Mouse (Mus musculus): Measurements from ENCODE around the gene Sfrp4. TPM values are rescaled to one million over a fixed set of nuclear protein-coding genes. Genes with fewer than 3 reads are reported as not detected.

The Sfrp4 gene
- total and polyA plus RNA-seq, 2 experiments: 0.02 to 0.09 TPM

GRCm38 (mm10) chr13:19674025-19674424 is 51.1 kb downstream of the Sfrp4 start:
- Histone ChIP-seq H3K27me3 (ENCODE audit: control insufficient read depth, insufficient read depth, low read length) (no peaks in the 10 kb centered on the region), H3K36me3 (ENCODE audit: control insufficient read depth, insufficient read depth, low read length) (no peaks in the 10 kb centered on the region), H3K4me3 (ENCODE audit: insufficient read depth, low read depth, low read length) (no peak overlapping the region), H3K79me2 (ENCODE audit: control insufficient read depth, insufficient read depth, low read length) (no peaks in the 10 kb centered on the region), H3K9ac (ENCODE audit: low read depth, low read length) (no peak overlapping the region), H3K27ac (replicated peaks; ENCODE audit: insufficient read depth, low read depth, low read length) (no peak overlapping the region), H3K4me1 (ENCODE audit: control insufficient read depth, insufficient read depth, low read length) (no peaks in the 10 kb centered on the region)
- 85% methylated on average over 3 of the region's 3 CpGs for WGBS
- no peak for DNase-seq (ENCODE audit: extremely low read depth, low read depth, low spot score)
- no peak for TF ChIP-seq POLR2A (IDR thresholded peaks at IDR 0.05; ENCODE audit: extremely low read depth, insufficient read depth, low read length)
- no peak for TF ChIP-seq CTCF (IDR thresholded peaks at IDR 0.05; ENCODE audit: low read depth, low read length)

- H3K27ac ChIP-seq (replicated peaks; ENCODE audit: insufficient read depth, low read depth, low read length): no peak overlapping the region
- no peaks in the 10 kb centered on the region for H3K4me1 ChIP-seq (ENCODE audit: control insufficient read depth, insufficient read depth, low read length)
- no peaks in the 10 kb centered on the region for H3K36me3 ChIP-seq (ENCODE audit: control insufficient read depth, insufficient read depth, low read length)
- no peak overlapping the region for H3K9ac ChIP-seq (ENCODE audit: low read depth, low read length)
- no peaks in the 10 kb centered on the region for H3K79me2 ChIP-seq (ENCODE audit: control insufficient read depth, insufficient read depth, low read length)
- no peak overlapping the region for H3K4me3 ChIP-seq (ENCODE audit: insufficient read depth, low read depth, low read length)
- TF ChIP-seq POLR2A (IDR thresholded peaks at IDR 0.05; ENCODE audit: extremely low read depth, insufficient read depth, low read length): no peak
- H3K27me3 ChIP-seq (ENCODE audit: control insufficient read depth, insufficient read depth, low read length): no peaks in the 10 kb centered on the region
- no peak for DNase-seq (ENCODE audit: extremely low read depth, low read depth, low spot score)
Measured at GRCm38 (mm10) chr13:19674601-19675000, 51.7 kb downstream of the Sfrp4 start.

Other genes starting within 250 kb of the Sfrp4 start
- gene Stard3nl, start 227.3 kb upstream of the Sfrp4 start, total RNA-seq (2014; rRNA removed): 15.0 and 17.5 TPM in 2 replicates
- 6.9 and 8.5 TPM in 2 replicates for gene Stard3nl, start 227.3 kb upstream of the Sfrp4 start, polyA plus RNA-seq (2012; rRNA removed)
- 0.47 and 0.65 TPM in 2 replicates for gene Epdr1, start 3.2 kb upstream of the Sfrp4 start, total RNA-seq (2014; rRNA removed)
- 0.16 and 0.80 TPM in 2 replicates for gene Epdr1, start 3.2 kb upstream of the Sfrp4 start, polyA plus RNA-seq (2012; rRNA removed)
- gene Nme8, start 74.7 kb downstream of the Sfrp4 start, total RNA-seq (2014; rRNA removed): not detected in 2 replicates
- not detected in 2 replicates for gene Nme8, start 74.7 kb downstream of the Sfrp4 start, polyA plus RNA-seq (2012; rRNA removed)
- gene Gpr141, start 201.2 kb downstream of the Sfrp4 start, total RNA-seq (2014; rRNA removed): 0.18 and 0.27 TPM in 2 replicates
- gene Gpr141, start 201.2 kb downstream of the Sfrp4 start, polyA plus RNA-seq (2012; rRNA removed): 0.02 TPM in 1 of 2 replicates, not detected in the other

Measured in liver, adult 2 months (tissue).